Mouse (Mus musculus) G1E (cell line): ENCODE data around the gene Uap1.

Experiments
- CTCF ChIP-seq: IDR thresholded peaks from 2 replicates; pipeline ENCODE4 v1.5.1; 2012; ENCODE audit warnings: low read depth, low read length, inconsistent platforms, mixed read lengths
- POLR2AphosphoS5 ChIP-seq: IDR thresholded peaks from 2 replicates; pipeline ENCODE4 v1.6.1; 2012; ENCODE audit warnings: low read depth, low read length, inconsistent platforms; ENCODE audit not compliant: insufficient replicate concordance
- TAL1 ChIP-seq: conservative IDR thresholded peaks from 2 replicates; pipeline ENCODE4 v1.6.1; 2012; ENCODE audit warnings: low read depth, low read length, inconsistent platforms, mixed read lengths

- TF ChIP-seq CTCF: no peak
- no peak for TF ChIP-seq POLR2AphosphoS5
- no peak for TF ChIP-seq TAL1
Measured at GRCm38 (mm10) chr1:170188601-170189000, 13.8 kb upstream of the Uap1 start.
